Mouse (Mus musculus) E14TG2a.4 (cell line): Measurements from ENCODE around the gene Tgoln1.

Experiments
- CTCF ChIP-seq: conservative IDR thresholded peaks from 2 replicates; pipeline ENCODE4 v1.5.1; 2014; ENCODE audit warnings: low read length
- NANOG ChIP-seq: IDR thresholded peaks from 2 replicates; pipeline ENCODE4 v1.6.1; 2014; ENCODE audit warnings: borderline replicate concordance, low read length, mixed read lengths
- POU5F1 ChIP-seq: IDR thresholded peaks from 2 replicates; pipeline ENCODE4 v1.6.1; 2014; ENCODE audit warnings: low read length, borderline replicate concordance

DNA sequence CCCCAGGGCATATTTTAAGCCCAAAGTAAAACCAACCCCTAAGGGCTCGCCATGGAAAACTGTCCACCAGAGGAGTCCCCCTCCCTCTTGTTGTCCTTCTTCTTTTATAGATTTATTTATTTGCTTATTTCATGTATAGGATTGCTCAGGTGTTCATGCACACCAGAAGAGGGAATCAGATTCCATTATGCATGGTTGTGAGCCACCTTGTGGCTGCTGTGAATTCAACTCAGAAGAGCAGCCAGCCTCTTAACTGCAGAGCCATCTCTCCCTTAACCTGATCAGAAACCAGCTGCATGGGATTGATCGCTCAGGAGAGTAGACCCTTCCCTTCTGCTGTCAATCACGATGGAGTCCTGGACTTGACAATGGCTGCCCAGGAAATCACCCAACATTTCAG lies 20.1 kb upstream of the Tgoln1 start:
- TF ChIP-seq CTCF (no peak), POU5F1 (no peak), NANOG (no peak)
